Comparison of ENCODE assay signal across 18 mouse cellular contexts in the genomic region with DNA sequence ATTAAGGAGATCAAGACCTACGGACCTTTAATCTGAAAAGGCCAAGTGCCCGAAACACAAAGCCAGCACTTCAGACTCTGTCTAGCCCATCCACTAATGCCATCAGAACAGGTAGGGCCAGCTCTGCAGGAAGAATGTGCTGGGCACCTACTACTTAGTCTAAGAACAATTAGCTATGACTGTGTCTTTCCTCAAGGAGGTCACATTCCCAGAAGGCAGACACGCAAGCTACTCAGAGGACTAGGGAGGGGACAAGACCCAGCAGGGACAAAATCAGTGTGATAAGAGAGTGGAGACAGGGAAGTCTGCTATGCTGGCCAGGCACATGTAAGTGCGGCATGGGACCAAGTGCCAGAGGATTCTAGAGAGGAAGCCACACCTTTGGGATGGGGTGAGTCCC. TPM values are rescaled to one million over a fixed set of nuclear protein-coding genes. Genes with fewer than 3 reads are reported as not detected.
DNase-seq lines count a peak whose midpoint lies in the region; ATAC-seq and TF ChIP-seq lines count a peak whose summit lies in the region.
"Had no signal": no experiment of that assay in that cellular context is flagged by ENCODE, and none has a peak within 500 bp of the region (broad histone marks: within the 10 kb centered on the region; RNA-seq: fewer than 3 reads in every experiment).

No protein-coding gene starts in this region.

- H3K4me1 ChIP-seq in heart, embryonic 13.5 days = peaks cover 99% of the 10 kb centered on the region
- peaks cover 90% of the 10 kb centered on the region for H3K4me1 ChIP-seq in lung, embryonic 15.5 days
- H3K4me1 ChIP-seq in stomach, embryonic 15.5 days = peaks cover 4% of the 10 kb centered on the region

- TF ChIP-seq CTCF in layer of hippocampus, adult 2 months (conservative IDR thresholded peaks at IDR 0.05) = no peak

- DNase-seq in heart, postnatal 4 days = no peak
- no peak for DNase-seq in layer of hippocampus, adult 2 months (ENCODE audit: low spot score in 2 of 2)
- DNase-seq in layer of hippocampus, postnatal 36 days = no peak
- no peak for DNase-seq in spleen, postnatal 14 days (ENCODE audit: low spot score in 2 of 2)
- DNase-seq in right cerebral cortex, postnatal 25 days = no peak
- DNase-seq: adrenal gland, adult 8-10 months; B cell, adult 2 months; cerebellum, postnatal 36 days; forebrain, postnatal 0 days; kidney, adult 11 months; left cerebral cortex, postnatal 4 days had no signal

- WGBS in heart, embryonic 13.5 days = 41% methylated on average over 4 of the region's 4 CpGs
- WGBS in lung, embryonic 15.5 days = 54% methylated on average over 4 of the region's 4 CpGs
- 75% methylated on average over 4 of the region's 4 CpGs for WGBS in stomach, embryonic 15.5 days

- H3K36me3 ChIP-seq in heart, embryonic 13.5 days = no peaks in the 10 kb centered on the region
- no peaks in the 10 kb centered on the region for H3K36me3 ChIP-seq in lung, embryonic 15.5 days
- no peaks in the 10 kb centered on the region for H3K36me3 ChIP-seq in stomach, embryonic 15.5 days
- H3K36me3 ChIP-seq: hindbrain, embryonic 13.5 days; liver, embryonic 12.5 days; midbrain, embryonic 12.5 days; neural tube, embryonic 13.5 days had no signal

- no peaks in the 10 kb centered on the region for H3K9me3 ChIP-seq in heart, embryonic 13.5 days
- H3K9me3 ChIP-seq in lung, embryonic 15.5 days = no peaks in the 10 kb centered on the region
- no peaks in the 10 kb centered on the region for H3K9me3 ChIP-seq in stomach, embryonic 15.5 days
- H3K9me3 ChIP-seq: hindbrain, embryonic 13.5 days; liver, embryonic 12.5 days; midbrain, embryonic 12.5 days; neural tube, embryonic 13.5 days had no signal

- no peak for ATAC-seq in heart, embryonic 13.5 days (ENCODE audit: extremely low read depth, insufficient number of reproducible peaks, low FRiP score, low TSS enrichment)
- ATAC-seq in lung, embryonic 15.5 days (ENCODE audit: borderline replicate concordance, extremely low read depth, low FRiP score, low TSS enrichment) = no peak
- no peak for ATAC-seq in stomach, embryonic 15.5 days (ENCODE audit: insufficient read depth, low FRiP score, low read depth)
- ATAC-seq: forebrain, postnatal 0 days; liver, embryonic 12.5 days had no signal

- H3K27me3 ChIP-seq in heart, embryonic 13.5 days (replicated peaks) = no peaks in the 10 kb centered on the region
- no peaks in the 10 kb centered on the region for H3K27me3 ChIP-seq in lung, embryonic 15.5 days
- H3K27me3 ChIP-seq in stomach, embryonic 15.5 days (replicated peaks) = no peaks in the 10 kb centered on the region
- H3K27me3 ChIP-seq: hindbrain, embryonic 13.5 days; liver, embryonic 12.5 days; midbrain, embryonic 12.5 days; neural tube, embryonic 13.5 days had no signal

- H3K4me2 ChIP-seq in heart, embryonic 13.5 days = peak overlapping the region; percentile 4; the same call in 1 of the 2 replicates
- no peak overlapping the region for H3K4me2 ChIP-seq in lung, embryonic 15.5 days
- H3K4me2 ChIP-seq in stomach, embryonic 15.5 days = no peak overlapping the region
- H3K4me2 ChIP-seq: hindbrain, embryonic 13.5 days; liver, embryonic 12.5 days; midbrain, embryonic 12.5 days; neural tube, embryonic 13.5 days had no signal

- H3K9ac ChIP-seq in heart, embryonic 13.5 days = peak overlapping the region; percentile 20
- H3K9ac ChIP-seq in lung, embryonic 15.5 days = no peak overlapping the region
- no peak overlapping the region for H3K9ac ChIP-seq in stomach, embryonic 15.5 days
- H3K9ac ChIP-seq: forebrain, postnatal 0 days; hindbrain, embryonic 13.5 days; liver, embryonic 12.5 days; midbrain, embryonic 12.5 days; neural tube, embryonic 13.5 days had no signal

- H3K27ac ChIP-seq in heart, embryonic 13.5 days (replicated peaks) = peak overlapping the region; percentile 29; the same call in 1 of the 2 replicates
- peak overlapping the region; percentile 28; the same call in 1 of the 2 replicates for H3K27ac ChIP-seq in layer of hippocampus, adult 2 months
- H3K27ac ChIP-seq in lung, embryonic 15.5 days = peak overlapping the region; percentile 25; the same call in 1 of the 2 replicates
- 0 out of 2 replicates have a peak overlapping the region, but pooled peaks have one; percentile 5 for H3K27ac ChIP-seq in stomach, embryonic 15.5 days
- H3K27ac ChIP-seq: hindbrain, embryonic 13.5 days; liver, embryonic 12.5 days; midbrain, embryonic 12.5 days; neural tube, embryonic 13.5 days had no signal

- H3K4me3 ChIP-seq in heart, embryonic 13.5 days = no peak overlapping the region
- H3K4me3 ChIP-seq in layer of hippocampus, adult 2 months = no peak overlapping the region
- H3K4me3 ChIP-seq in lung, embryonic 15.5 days = no peak overlapping the region
- no peak overlapping the region for H3K4me3 ChIP-seq in stomach, embryonic 15.5 days (replicated peaks)
- H3K4me3 ChIP-seq: hindbrain, embryonic 13.5 days; liver, embryonic 12.5 days; midbrain, embryonic 12.5 days; neural tube, embryonic 13.5 days had no signal

RNA-seq across cellular contexts. Expression of a gene that starts 13.0 kb away (rescaled TPM):
- 20.4 and 31.4 TPM in 2 replicates for polyA plus RNA-seq in heart, embryonic 13.5 days (2015; fragmentation: Nextera tagmentation; extraction: Ambion mirVana)
- total RNA-seq in heart, postnatal 4 days (2021) = 10 to 100 TPM; 58.0 to 58.6 TPM
- 10 to 100 TPM; 54.1 to 57.3 TPM for total RNA-seq in layer of hippocampus, adult 2 months (2021)
- 10 to 100 TPM; 56.4 to 59.1 TPM for total RNA-seq in layer of hippocampus, postnatal 36 days (2021)
- polyA plus RNA-seq in lung, embryonic 15.5 days (2015; fragmentation: Nextera tagmentation; extraction: Ambion mirVana) = 64.3 and 68.7 TPM in 2 replicates
- 63.7 and 65.5 TPM in 2 replicates for polyA plus RNA-seq in stomach, embryonic 15.5 days (2015; fragmentation: Nextera tagmentation; extraction: Ambion mirVana)

RNA-seq across cellular contexts. Expression of a gene that starts 52.4 kb away (rescaled TPM):
- polyA plus RNA-seq in heart, embryonic 13.5 days (2015; fragmentation: Nextera tagmentation; extraction: Ambion mirVana) = 0.60 and 0.86 TPM in 2 replicates
- total RNA-seq in heart, postnatal 4 days (2021) = 1 to 10 TPM; 2.0 to 2.6 TPM
- 10 to 100 TPM; 21.1 to 26.1 TPM for total RNA-seq in layer of hippocampus, adult 2 months (2021)
- 10 to 100 TPM; 21.0 to 24.1 TPM for total RNA-seq in layer of hippocampus, postnatal 36 days (2021)
- polyA plus RNA-seq in lung, embryonic 15.5 days (2015; fragmentation: Nextera tagmentation; extraction: Ambion mirVana) = 1.4 and 1.6 TPM in 2 replicates
- 0.26 and 0.51 TPM in 2 replicates for polyA plus RNA-seq in stomach, embryonic 15.5 days (2015; fragmentation: Nextera tagmentation; extraction: Ambion mirVana)

Comparison
In these comparisons a context has a peak if more than half of its experiments do, and no peak if none do; other contexts are left out.
1. RNA of a gene that starts 52.4 kb away (total RNA-seq): 21.1 to 26.1 TPM in layer of hippocampus, adult 2 months and 21.0 to 24.1 TPM in layer of hippocampus, postnatal 36 days; 2.0 to 2.6 TPM in heart, postnatal 4 days; every median in the first group is over 4 times any median in the second.
2. Peak in every context shown above with its lines, with median percentiles within 50 percentile points of each other: H3K27ac ChIP-seq.